Mouse (Mus musculus) right cerebral cortex, postnatal 25 days (tissue): Measurements from ENCODE around the gene Sh3kbp1.
"Not testable (repeated sequence)": the region's sequence is repeated elsewhere in the genome, so short reads cannot be mapped to it uniquely, and the experiment has no call there.

ENCODE experiments used
- DNase-seq: peaks from one replicate; pipeline ENCODE4 v3.0.0; 2022

Sh3kbp1 gene

DNA sequence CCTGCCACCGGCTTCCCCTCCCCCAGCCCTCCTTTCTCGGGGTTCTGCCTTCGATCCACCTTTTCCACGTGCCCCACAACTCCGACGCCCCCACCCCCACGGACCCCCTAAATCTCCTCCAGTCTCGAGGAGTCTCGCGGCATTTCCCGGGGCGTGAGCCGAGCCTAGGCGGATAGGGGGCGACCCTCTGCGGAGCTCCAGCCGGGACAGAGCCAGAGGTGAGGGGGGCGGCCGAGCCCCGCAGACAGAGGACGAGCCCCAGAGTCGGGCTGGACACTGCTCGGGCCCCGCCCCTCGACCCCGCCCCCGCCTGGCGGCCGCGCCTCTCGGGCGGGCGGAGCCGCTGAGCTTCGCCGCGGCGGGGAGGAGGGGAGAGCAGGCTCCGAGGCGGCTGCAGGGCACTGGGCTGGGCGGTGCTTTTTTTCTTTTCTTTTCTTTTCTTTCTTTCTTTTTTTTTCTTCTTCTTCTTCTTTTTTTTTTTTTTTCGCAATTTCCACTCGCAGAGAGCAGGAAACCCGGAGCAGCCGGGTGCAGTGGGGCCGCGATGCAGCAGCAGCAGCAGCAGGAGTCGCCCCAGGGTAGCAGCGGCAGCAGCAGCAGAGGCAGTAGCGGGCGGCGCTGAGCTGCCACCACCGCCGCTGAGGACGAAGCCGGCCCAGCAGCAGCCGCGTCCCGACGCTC, at the start of gene Sh3kbp1:
Sh3kbp1 (plus strand) TSS at position 366 of the 681 bp plus-strand sequence.
- peak; percentile 57 for DNase-seq

DNA sequence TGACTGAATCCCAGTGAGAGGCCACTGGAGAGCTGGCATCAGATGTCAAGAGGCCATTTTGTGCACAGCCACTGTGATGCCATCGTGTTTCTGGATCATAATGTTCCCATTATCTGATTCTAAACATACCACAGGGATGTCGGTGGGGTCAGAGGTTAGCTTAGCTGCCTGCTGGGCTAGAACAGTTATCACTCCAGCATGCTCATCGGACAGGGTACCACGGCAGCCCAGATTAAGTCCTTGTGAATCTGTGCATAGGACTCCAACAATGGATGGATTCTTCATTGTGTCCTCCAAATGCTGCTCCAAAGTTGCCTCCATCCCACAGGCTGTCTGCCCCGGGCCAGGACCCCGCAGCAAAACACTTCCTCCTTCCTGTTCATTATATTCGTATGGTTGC, 42.3 kb upstream of the Sh3kbp1 start:
- not testable (repeated sequence) for DNase-seq

DNA sequence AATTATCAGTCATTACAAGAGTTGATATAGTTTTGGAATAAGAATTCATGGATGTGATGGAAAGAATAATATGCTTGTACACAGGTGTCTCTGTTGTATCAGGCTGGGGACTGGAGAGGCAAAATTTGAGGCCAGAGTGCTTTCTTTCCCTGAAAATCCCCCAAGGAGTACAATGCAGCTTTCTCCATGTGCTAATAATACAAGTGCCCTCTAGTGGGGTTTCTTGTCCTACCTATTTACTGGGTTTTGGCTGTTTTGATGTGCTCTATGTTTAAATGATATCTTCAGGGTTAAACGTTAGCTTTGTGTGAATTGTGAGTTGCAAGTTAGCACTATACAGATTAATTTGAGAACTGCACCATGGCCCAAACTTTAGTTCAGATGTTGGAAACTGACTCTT, 35.4 kb upstream of the Sh3kbp1 start:
- DNase-seq, result no peak

DNA sequence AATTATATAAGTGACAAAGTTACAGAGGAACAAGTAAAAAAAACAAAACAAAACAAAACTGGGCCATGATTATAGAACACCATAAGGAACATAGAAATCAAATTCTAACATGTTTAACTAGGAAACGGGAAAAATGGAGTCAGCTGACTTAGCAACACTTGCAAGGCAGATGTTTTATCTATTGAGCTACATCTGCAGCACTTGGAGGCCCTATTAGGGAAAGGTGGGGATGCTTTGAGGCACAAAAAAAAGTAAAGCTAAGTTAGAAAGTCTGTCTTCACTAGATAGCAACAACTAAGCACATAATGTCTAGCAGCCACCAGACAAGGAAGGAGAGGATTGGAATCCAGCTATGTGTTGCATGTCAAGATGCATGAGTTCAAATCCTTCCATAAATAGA, 29.6 kb upstream of the Sh3kbp1 start:
- DNase-seq, result no peak

DNA sequence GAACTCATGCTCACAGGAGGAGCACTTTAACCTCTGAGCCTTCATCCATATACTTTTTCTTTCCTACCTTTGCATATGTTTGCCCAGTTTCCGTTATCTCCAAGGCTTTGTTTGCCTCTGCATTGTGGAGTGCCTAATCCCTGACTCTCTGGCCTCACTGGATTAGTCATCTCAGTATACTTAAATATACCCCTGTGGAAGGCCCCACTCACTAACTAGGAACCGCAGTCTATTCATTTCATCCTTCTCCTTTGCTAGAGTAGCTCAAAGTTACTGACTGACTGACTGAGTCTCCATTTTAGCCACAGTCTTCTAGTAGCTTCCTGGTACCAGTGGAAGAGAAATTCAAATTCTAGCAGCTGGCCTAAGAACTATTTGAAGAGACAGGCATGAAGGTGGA, 22.2 kb upstream of the Sh3kbp1 start:
- DNase-seq, result no peak

DNA sequence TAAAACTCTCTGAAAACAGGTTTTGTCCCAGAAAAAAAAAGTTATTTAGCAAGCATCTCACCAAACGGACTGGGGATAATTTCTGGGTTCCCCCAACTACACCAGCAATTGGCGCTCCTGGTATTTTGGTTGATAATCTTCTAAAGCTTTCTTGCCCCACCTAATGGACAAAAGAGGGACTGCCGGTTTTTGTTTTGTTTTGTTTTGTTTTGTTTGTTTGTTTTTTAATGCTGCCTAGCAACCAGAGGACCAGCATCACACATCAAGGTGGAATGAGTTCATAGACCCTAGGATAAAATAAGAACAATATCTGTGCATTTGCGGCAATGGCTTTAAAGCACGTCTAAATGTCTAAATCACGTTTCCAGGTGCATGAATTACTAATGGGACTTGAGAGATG, 20.1 kb upstream of the Sh3kbp1 start:
- DNase-seq, result no peak

DNA sequence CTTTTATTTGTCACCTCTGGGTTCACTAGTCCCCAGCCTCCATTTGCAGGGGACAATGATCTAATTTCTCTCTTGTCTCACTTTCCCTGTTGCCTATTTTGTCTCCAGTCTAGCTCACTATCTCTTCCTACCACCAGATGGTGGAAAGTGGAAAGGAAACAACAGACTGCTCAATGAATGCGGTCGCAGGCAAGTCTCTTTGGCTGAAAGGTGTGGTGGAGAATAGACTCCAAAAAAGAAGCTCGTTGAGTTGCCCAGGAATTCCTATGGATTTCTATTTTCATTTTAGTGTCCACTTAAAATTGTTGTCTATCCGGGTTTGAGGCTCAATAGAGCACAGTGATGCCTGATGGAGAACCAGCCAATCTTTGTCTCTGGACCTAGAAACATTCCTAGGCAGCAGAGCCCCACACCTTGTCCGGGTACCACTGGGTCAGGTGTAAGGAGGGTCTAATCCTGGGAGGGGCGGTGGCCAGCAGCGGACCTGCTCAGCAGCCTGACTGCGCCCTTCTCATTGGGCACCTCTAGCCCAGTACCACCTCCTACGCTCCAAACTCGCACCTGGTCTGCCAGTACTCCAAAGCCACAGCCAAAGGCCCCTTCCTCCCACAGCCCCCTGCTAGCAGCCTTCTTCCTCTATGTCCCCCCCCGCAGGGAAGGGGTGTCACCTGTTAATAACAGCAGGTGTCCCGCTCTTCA, 715 bp upstream of the Sh3kbp1 start:
- peak; percentile 10 for DNase-seq

DNA sequence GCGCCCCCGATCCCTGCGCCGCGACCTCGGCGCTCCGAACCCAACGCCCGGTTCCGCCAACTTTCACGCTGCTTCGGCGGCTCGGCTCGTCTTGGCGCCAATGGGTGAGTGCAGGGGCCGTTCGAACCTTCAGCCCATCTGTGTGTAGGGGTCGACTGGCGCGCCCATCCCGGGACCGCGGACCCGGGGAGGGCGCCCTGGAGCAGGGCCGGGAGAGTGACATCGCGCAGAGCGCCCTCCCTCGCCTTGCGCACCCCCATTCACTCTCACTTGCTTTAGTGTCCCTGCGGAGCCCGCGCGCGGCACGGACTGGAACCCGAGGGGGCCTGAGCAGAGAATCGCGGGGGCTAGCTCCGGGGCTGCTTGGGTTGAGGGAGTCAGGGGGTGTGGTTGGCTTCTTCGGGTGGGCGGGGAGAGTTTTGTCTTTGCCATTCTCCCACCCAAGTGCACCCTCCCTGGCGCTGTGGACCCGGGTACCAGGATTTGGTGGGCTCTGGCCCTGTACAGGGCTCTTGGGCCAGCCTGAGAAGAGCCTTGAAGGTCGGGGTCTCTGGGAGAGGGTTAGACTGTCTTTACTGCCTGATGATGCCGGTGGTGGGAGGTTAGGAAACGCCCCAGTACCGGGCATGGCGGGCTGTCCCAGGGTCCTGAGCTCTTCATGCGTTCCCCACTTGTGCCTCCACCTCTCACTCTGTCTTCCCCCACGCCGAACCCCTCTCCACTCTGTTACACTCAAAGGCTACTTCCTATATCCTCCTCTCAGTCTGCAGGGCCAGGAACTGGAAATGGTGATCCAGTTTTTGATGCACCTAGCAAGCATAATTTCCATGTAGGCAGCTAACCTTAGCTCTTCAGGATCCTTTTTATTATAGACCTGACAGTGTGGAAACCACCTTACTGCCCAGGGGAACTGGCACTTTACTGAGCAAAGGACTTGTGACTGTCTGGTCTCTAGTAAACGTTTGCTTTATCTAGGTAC, 805 bp downstream of the Sh3kbp1 start:
- DNase-seq, result peak; percentile 10

DNA sequence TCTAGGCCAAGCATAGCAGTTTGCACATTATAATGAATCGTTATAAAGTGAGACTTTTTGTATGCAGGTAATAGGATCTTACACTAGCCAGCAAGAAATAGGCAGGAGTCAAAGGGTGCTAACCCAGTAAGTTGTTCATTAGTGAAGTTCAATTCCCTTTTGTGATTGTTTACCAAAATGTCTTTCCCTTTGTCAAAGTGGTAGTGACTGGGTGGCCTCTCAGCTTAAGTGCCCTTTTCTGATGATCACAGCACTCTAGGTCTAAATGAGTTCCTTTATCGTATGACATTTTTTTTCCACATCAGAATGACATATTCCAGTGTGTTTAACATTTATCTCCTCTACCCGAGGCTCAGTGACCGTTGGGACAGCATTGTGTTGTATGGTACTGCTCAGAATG, 1.6 kb downstream of the Sh3kbp1 start:
- no peak for DNase-seq

DNA sequence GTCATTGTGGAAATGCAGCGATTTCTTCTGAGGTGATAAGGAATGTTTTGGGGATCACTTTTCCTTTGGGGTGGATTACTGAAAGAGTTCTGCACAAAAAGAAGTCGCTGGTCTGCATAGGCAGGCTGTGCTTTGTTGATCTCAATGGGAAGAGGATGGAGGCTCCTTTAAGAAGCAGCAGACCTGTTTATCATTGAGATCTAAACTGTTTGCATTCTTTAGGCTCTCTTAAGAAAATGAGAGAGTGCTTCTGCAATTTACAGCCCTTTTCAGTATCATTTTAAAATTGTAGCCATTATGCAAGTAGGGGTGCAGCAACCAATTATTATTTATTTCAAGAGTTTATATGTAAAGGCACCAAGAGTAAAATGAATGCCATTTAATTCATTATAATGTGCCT, 2.1 kb downstream of the Sh3kbp1 start:
- no peak for DNase-seq

DNA sequence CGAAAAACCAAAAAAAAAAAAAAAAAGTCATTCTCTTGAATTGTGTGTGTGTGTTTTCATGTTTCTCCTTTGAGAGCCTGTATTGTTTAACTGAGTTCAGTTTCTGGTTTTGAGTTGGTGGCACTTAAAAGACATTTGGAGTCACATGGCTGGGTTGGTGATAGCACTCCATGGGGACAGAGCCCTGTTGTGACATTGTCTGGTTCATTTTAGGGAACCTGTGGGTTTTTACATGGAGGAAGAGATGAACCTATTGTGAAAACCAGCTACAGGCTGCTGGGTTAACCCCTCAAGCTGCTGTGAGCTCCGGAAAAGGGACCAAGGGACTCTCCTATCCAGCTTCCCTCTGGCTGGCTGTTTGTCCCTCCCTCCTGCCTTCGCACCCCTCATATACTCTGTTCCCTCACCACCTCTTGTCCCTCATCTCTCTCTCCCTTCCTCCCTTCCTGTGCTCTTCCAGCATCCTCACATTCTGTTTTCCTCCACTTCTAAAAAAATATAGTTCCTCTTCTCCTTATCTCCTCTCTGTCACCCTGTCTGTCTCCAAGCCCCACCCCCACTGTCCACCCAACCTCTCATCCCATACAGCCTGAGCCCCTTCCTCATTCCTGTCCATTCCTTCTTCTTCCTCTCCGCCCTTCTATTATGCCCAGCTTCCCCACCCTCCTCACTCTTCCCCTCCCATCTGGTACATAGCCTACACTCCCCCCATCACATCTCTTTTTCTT, 11.6 kb downstream of the Sh3kbp1 start:
- no peak for DNase-seq

DNA sequence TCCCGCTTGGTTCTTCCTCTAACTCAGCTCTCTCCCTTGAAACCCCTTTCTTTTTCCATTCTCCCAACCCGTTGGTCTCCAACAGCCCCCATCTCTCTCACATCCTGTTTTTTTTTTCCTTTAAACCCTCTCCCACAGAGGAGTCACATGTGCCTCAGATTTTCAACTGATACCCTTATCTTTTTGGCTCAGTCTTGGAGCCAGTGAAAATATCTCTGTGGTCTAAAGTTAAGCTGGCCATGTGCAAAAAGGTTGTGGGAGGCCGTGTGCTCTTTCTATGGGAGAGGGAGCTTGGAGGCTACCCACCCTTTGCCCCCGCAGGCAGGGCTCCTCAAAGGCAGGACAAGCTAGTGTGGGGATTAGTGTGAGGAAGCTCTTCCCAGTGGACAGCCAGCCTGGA, 12.9 kb downstream of the Sh3kbp1 start:
- DNase-seq, result no peak

DNA sequence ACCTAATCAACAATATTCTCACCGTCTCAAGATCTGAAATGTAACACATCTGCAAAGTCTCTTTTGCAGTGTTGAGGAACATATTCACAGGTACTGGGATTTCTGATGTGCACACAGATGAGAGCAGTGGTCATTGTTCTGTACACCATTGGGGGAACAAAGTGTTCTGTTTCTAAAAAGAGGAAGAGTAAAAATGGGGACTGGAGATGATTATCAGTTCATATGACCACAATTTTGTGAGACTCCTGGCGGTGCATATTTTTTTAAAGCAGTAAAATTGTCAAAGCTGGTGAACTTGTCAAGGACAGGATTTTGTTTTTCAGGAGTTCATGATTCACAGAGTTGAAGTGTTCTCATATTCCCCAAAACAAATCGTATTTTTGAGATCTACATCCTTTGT, 18.2 kb downstream of the Sh3kbp1 start:
- no peak for DNase-seq

DNA sequence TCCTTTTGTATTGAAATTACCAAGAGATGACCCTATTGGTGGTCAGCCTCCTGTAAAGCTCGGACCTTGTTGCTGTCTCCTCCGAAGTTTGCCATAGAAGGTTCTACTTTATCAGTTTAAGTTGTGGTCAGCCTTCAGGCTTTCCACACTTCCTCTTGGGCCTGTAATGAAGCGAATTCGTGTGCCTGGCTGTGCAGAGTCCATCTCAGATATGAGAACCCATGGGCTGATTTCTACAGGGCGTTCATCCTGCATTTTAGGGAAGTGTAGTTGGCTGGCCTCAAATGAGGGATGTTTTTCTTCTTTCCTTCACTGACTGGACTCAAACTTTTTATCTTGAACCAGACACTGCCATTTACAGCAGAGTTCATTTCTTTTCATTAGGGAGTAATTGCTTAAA, 20.5 kb downstream of the Sh3kbp1 start:
- no peak for DNase-seq

DNA sequence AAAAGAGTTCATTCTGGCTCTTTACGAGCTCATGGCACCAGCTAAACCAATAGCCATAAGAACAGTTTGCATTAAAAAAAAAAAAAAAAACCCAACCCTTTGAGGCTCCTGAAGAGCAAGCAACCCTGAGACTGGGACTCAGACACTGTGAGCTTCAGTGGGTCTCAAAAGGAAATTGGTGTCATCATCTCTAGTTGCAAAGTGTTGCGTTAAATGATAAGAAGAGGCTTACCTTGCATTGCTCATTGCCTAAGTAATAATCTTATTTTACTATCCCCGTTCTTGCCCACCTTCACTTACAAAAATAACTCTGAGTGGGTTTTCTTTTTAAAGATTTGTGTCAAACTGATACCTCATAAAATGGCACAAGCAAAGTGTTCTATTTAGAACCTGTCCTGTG, 21.5 kb downstream of the Sh3kbp1 start:
- no peak for DNase-seq

DNA sequence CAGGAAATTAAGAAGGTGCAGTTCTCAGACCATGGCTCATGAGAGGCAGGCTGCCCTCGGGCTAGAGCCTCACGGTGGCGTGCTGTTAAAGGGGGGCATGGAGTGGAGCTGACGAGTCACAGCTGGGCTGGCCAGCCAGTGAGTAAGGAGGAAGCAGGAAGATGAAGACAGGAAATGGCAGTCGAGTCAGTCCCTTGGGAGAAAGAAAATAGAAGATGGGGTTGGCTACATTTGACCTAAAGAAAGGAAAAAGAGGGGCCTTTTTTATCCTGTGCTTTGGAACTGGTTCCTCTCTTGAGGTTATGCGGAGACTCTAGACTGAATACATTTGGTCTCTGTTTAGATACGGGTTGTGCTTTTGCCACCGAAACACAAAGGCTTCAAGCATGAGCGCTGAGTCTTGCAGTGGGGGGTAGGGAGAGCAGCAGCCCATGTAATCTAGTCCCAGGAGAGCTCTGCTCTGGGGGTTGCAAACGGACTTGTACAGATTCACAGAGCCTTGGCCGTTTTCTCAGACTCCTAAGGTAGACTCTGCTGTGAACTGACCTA, 23.1 kb downstream of the Sh3kbp1 start:
- no peak for DNase-seq

DNA sequence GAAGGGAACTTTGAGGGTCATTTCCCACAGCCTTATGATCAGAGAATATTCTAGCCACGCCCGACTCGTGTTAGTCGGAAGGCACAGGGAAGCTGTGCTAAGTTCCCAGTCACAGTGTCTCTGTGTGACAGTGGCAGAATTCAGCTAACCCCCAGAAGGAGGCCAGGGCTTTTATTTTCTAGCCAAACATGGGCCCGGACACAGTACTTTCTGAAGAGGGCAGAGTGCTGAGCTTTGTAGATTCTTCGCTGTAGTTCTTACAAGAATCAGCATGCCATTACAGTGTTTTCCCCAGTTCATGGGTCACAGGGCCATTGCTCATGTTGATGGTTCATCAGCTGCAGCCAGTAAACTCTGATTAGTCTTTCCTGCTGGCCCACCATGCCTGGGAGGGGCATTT, 23.7 kb downstream of the Sh3kbp1 start:
- no peak for DNase-seq

DNA sequence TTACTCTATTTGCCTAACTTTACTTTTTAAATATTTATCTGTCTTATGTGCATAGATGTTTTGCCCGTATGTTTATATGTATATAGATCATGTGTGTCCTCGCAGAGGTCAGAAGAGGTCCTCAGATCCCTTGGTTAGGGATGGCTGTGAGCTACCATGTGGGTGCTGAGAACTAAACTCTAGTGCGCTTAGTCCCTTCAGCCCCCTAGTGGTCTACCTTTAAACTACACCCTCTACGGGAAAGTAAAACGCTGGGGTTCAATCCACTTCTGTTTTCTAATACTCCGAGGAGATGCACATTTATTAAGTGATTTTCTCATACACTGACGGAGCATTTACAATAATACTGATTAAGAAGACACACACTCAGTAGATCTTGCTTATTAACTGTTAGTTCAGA, 44.3 kb downstream of the Sh3kbp1 start:
- DNase-seq, result no peak

DNA sequence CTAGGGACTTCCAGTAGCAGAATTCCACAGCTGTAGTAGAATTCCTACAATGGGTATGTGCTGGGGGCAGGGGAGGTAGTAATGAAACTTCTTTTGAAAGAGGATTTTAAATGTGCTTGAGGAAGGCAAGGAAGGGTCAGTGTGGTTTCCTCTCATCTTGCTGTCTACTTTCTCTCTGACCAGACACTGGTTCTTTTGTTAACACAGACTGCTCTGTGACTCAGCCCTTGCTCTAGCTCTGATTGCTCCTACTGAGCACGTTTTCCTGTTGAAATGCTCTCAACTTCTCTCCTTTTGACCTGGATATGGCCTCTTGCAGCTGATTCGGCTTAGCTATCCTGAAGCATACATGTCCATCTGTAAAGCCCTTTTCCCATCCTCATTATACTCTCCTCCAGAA, 45.4 kb downstream of the Sh3kbp1 start:
- no peak for DNase-seq

DNA sequence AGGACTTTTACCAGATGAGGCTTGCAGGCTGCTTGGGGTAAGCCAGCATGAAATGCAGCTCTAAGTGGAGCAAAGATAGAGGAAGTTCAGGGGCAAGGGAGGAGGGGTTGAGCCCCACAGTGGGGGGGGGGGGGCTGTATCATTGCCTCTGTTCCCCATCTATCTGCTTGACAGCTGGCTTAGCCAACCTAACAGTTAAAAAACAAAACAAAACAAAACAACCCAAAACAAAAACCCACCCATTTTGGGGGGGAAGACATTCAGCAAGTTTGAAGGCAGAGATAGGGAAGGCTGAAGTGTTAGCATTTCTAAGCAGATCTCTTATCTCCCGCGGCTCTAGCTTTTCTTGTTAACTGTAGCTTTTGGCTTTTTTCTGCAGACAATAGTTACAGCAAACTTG, 49.2 kb downstream of the Sh3kbp1 start:
- DNase-seq, result no peak

DNA sequence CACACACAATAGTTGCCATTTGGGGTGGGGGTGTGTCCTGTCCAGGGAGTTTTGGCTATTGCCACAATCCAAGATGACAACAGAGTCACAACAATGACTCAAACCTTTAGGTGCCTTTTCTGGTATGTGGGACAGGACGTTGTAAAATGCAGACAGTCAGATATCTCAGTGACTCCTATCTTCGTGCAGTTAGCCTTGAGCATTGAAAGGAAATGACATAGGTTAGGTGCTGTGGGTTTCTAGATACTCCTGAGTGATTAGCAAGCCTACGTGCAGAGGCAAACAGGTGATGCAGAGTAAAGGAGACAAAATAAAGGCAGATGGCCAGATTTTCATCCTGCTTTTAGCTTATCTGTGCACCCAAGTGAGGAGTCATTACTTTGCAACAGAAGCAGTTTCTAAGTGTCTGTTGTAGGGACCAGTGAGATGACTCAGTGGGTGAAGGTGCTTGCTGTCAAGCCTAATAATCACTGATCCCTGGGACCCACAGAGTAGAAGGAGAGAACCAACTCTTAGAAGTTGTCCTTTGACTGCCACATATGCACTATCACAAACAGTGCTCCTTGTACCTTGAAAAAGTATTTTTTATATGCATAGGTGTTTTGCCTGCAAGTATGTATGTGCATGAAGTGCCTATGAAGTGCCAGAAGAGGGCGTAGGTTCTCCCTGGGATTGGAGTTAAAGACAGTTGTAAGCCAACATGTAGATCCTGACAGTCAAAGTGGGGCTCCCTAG, 50.7 kb downstream of the Sh3kbp1 start:
- DNase-seq, result no peak

DNA sequence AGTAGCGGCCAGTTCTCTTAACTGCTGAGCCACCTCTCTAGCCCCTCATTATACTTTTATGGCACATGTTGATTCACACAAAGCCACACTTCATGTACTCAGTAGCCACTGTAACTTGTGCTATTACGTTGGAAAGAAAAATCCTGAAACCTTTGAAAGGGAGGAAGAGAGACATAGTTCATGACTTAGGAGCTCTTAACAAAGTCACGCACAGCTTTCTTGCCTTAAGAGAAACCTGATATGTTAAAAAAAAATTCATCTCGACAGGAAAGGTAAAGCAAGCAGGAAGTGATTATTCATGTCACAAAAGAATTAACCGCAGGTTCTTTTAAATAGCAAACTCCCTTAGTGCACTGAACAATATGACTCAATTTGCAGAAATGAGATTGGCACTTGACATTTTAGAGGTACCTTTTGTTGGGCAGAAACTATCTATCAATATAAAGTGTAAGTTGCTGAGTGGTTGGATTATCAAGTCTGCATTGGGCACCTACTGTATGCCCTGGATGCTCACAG, 51.3 kb downstream of the Sh3kbp1 start:
- no peak for DNase-seq
